11 mouse cellular contexts compared by ENCODE assay signal in genomic region chr12:25768644-25769043, GRCm38 (mm10).
DNase-seq lines count a peak whose midpoint lies in the region.
"Had no signal": no experiment of that assay in that cellular context is flagged by ENCODE, and none has a peak within 500 bp of the region (broad histone marks: within the 10 kb centered on the region; RNA-seq: fewer than 3 reads in every experiment).

No protein-coding gene starts in this region.

- peak; percentile 38 for DNase-seq in adrenal gland, postnatal 10 days
- DNase-seq in adrenal gland, adult 18-20 months (ENCODE audit: low spot score in 2 of 2), result no peak
- peak; percentile 20 for DNase-seq in kidney, postnatal 14 days
- no peak for DNase-seq in kidney, adult 18-20 months
- DNase-seq in right cerebral cortex, postnatal 4 days, result peak; percentile 18
- no peak for DNase-seq in right cerebral cortex, postnatal 10 days (ENCODE audit: low spot score in 2 of 2)
- no peak for DNase-seq in spleen, adult 12 weeks (ENCODE audit: low spot score)
- DNase-seq in urinary bladder, adult 18-20 months (ENCODE audit: low spot score in 2 of 2), result no peak
- DNase-seq: heart, adult 2 months; layer of hippocampus, adult 9-11 months; thymus, postnatal 25 days had no signal

Comparison
In these comparisons a context has a peak if more than half of its experiments do, and no peak if none do; other contexts are left out.
1. DNase-seq: peak in adrenal gland, postnatal 10 days (single experiment), kidney, postnatal 14 days (single experiment) and right cerebral cortex, postnatal 4 days (single experiment); none in adrenal gland, adult 18-20 months (0 of 2), kidney, adult 18-20 months (single experiment), right cerebral cortex, postnatal 10 days (0 of 2), spleen, adult 12 weeks (single experiment) and urinary bladder, adult 18-20 months (0 of 2).